Mouse (Mus musculus): ENCODE measurements at regions not wholly inside any gene's neighbourhood (a gene's known extent, or its start where the extent isn't known, plus 50 kb on each side); places are given as distances from the start of the nearest gene placed in this dataset.

- Histone ChIP-seq H3K4me3 (ENCODE audit: insufficient read depth, poor library complexity, severe bottlenecking) (no peak overlapping the region), H3K36me3 (ENCODE audit: control insufficient read depth, insufficient read depth) (no peaks in the 10 kb centered on the region), H3ac (ENCODE audit: control insufficient read depth, insufficient read length, low read depth) (no peak overlapping the region), H3K27me3 (ENCODE audit: control insufficient read depth, insufficient read depth, insufficient read length) (peaks cover 39% of the 10 kb centered on the region), H3K79me3 (ENCODE audit: low read depth) (no peaks in the 10 kb centered on the region), H3K79me2 (ENCODE audit: control insufficient read depth, insufficient read depth) (no peaks in the 10 kb centered on the region)
- no peak for TF ChIP-seq FOSL1 (IDR thresholded peaks at IDR 0.05; ENCODE audit: insufficient read depth, low read length, poor library complexity, severe bottlenecking)
- TF ChIP-seq MYOG (IDR thresholded peaks at IDR 0.05; ENCODE audit: control insufficient read depth, extremely low read depth, insufficient read length): no peak
- no peak for TF ChIP-seq MYOD1 (IDR thresholded peaks at IDR 0.05; ENCODE audit: control insufficient read depth, insufficient read length, low read depth)
- TF ChIP-seq CEBPB (IDR thresholded peaks at IDR 0.05; ENCODE audit: low read depth): no peak
- TF ChIP-seq CTCF (IDR thresholded peaks at IDR 0.05; ENCODE audit: control insufficient read depth, insufficient read depth, insufficient read length): no peak
- TF ChIP-seq MAX (IDR thresholded peaks at IDR 0.05): no peak
- TF ChIP-seq USF1 (IDR thresholded peaks at IDR 0.05; ENCODE audit: low read depth): no peak
Measured at GRCm38 (mm10) chr17:26350216-26350615, 64.4 kb upstream of the Neurl1b start.

- Histone ChIP-seq H3K36me3 (ENCODE audit: control insufficient read depth, insufficient read depth) (no peaks in the 10 kb centered on the region), H3K4me3 (ENCODE audit: insufficient read depth, poor library complexity, severe bottlenecking) (no peak overlapping the region), H3ac (ENCODE audit: control insufficient read depth, insufficient read length, low read depth) (no peak overlapping the region), H3K27me3 (ENCODE audit: control insufficient read depth, insufficient read depth, insufficient read length) (peaks cover 55% of the 10 kb centered on the region), H3K79me2 (ENCODE audit: control insufficient read depth, insufficient read depth) (no peaks in the 10 kb centered on the region), H3K79me3 (ENCODE audit: low read depth) (no peaks in the 10 kb centered on the region)
- TF ChIP-seq MAX (IDR thresholded peaks at IDR 0.05): no peak
Measured at GRCm38 (mm10) chr17:26351991-26352390, 62.6 kb upstream of the Neurl1b start.

GRCm38 (mm10) chr17:26352712-26353111 is 61.9 kb upstream of the Neurl1b start:
- Histone ChIP-seq H3K36me3 (ENCODE audit: control insufficient read depth, insufficient read depth) (no peaks in the 10 kb centered on the region), H3K4me3 (ENCODE audit: insufficient read depth, poor library complexity, severe bottlenecking) (no peak overlapping the region), H3ac (ENCODE audit: control insufficient read depth, insufficient read length, low read depth) (no peak overlapping the region), H3K79me3 (ENCODE audit: low read depth) (no peaks in the 10 kb centered on the region), H3K27me3 (ENCODE audit: control insufficient read depth, insufficient read depth, insufficient read length) (peaks cover 58% of the 10 kb centered on the region), H3K79me2 (ENCODE audit: control insufficient read depth, insufficient read depth) (no peaks in the 10 kb centered on the region)
- TF ChIP-seq CTCF (IDR thresholded peaks at IDR 0.05; ENCODE audit: control insufficient read depth, insufficient read depth, insufficient read length) (no peak), MYOD1 (IDR thresholded peaks at IDR 0.05; ENCODE audit: control insufficient read depth, insufficient read length, low read depth) (no peak), USF1 (IDR thresholded peaks at IDR 0.05; ENCODE audit: low read depth) (no peak), CEBPB (IDR thresholded peaks at IDR 0.05; ENCODE audit: low read depth) (no peak)

DNA sequence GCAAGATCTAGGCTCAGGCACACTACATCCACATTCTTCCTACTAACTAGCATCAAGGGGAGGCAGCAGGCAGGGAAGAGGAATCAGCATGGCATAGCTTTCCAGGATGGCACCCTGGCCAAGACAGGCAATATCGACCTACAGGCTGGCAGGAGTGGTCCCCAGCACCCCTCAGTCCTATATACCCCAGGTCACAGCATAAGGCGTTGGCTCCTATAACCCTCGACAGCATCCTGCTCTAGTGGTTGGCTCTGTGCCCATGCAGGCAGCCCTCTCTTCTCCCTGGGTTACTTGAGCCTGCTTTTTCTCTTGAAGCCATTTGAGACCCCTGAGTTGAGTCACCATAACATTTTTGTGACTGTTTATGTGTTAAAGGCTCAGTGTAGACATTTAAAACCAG is 60.2 kb upstream of the Neurl1b start:
- no peak overlapping the region for H3K4me3 ChIP-seq (ENCODE audit: insufficient read depth, poor library complexity, severe bottlenecking)
- no peaks in the 10 kb centered on the region for H3K79me2 ChIP-seq (ENCODE audit: control insufficient read depth, insufficient read depth)
- H3K36me3 ChIP-seq (ENCODE audit: control insufficient read depth, insufficient read depth): no peaks in the 10 kb centered on the region
- no peaks in the 10 kb centered on the region for H3K79me3 ChIP-seq (ENCODE audit: low read depth)
- peaks cover 73% of the 10 kb centered on the region for H3K27me3 ChIP-seq (ENCODE audit: control insufficient read depth, insufficient read depth, insufficient read length)
- H3ac ChIP-seq (ENCODE audit: control insufficient read depth, insufficient read length, low read depth): no peak overlapping the region
- TF ChIP-seq FOSL1 (IDR thresholded peaks at IDR 0.05; ENCODE audit: insufficient read depth, low read length, poor library complexity, severe bottlenecking) (no peak), MYOG (IDR thresholded peaks at IDR 0.05; ENCODE audit: control insufficient read depth, extremely low read depth, insufficient read length) (no peak)

DNA sequence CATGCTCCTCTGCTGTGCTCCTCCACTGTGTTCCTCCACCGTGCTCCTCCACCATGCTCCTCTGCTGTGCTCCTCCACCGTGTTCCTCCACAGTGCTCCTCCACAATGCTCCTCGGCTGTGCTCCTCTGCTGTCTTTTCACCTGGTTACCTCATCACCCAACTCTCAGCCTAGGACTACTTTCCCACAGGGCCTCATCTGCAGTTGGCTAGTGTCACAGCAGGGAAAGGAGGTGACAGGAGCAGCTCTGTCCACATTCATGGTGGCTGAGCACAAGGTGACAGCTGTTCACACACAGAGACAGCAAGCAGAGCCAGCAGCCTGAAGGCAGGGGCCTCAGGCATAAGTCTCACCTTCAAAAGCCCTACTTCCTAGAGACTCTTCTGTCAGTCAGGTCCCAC is 59.3 kb upstream of the Neurl1b start:
- peaks cover 82% of the 10 kb centered on the region for H3K27me3 ChIP-seq (ENCODE audit: control insufficient read depth, insufficient read depth, insufficient read length)
- no peak overlapping the region for H3ac ChIP-seq (ENCODE audit: control insufficient read depth, insufficient read length, low read depth)
- no peaks in the 10 kb centered on the region for H3K79me2 ChIP-seq (ENCODE audit: control insufficient read depth, insufficient read depth)
- TF ChIP-seq FOSL1 (IDR thresholded peaks at IDR 0.05; ENCODE audit: insufficient read depth, low read length, poor library complexity, severe bottlenecking) (no peak), USF1 (IDR thresholded peaks at IDR 0.05; ENCODE audit: low read depth) (no peak), CTCF (IDR thresholded peaks at IDR 0.05; ENCODE audit: control insufficient read depth, insufficient read depth, insufficient read length) (no peak), MAX (IDR thresholded peaks at IDR 0.05) (no peak), CEBPB (IDR thresholded peaks at IDR 0.05; ENCODE audit: low read depth) (no peak), MYOD1 (IDR thresholded peaks at IDR 0.05; ENCODE audit: control insufficient read depth, insufficient read length, low read depth) (no peak), MYOG (IDR thresholded peaks at IDR 0.05; ENCODE audit: control insufficient read depth, extremely low read depth, insufficient read length) (no peak)
- no peaks in the 10 kb centered on the region for H3K79me3 ChIP-seq (ENCODE audit: low read depth)
- no peak overlapping the region for H3K4me3 ChIP-seq (ENCODE audit: insufficient read depth, poor library complexity, severe bottlenecking)
- no peaks in the 10 kb centered on the region for H3K36me3 ChIP-seq (ENCODE audit: control insufficient read depth, insufficient read depth)

DNA sequence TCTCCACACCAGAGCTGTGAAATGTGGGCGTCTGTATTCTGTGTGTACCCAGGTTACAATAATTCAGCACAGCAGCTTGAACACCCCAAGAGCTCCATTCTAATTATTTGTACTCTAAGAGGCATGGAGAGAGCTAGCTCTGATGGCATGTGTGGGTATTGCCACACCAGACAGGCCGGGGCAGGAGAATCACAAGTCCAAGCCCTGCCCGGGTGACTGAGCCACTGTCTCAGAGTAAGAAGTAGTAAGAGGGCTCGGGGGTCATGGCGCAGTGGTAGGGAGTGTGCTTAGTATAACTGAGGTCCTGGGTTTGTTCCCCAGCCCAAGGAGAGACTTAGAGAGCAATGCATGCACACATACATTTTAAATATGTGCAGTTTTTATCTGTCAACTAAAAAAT is 57.7 kb upstream of the Neurl1b start:
- no peaks in the 10 kb centered on the region for H3K79me3 ChIP-seq (ENCODE audit: low read depth)
- no peak overlapping the region for H3K4me3 ChIP-seq (ENCODE audit: insufficient read depth, poor library complexity, severe bottlenecking)
- peaks cover 86% of the 10 kb centered on the region for H3K27me3 ChIP-seq (ENCODE audit: control insufficient read depth, insufficient read depth, insufficient read length)
- TF ChIP-seq USF1 (IDR thresholded peaks at IDR 0.05; ENCODE audit: low read depth) (no peak), MYOG (IDR thresholded peaks at IDR 0.05; ENCODE audit: control insufficient read depth, extremely low read depth, insufficient read length) (no peak), MYOD1 (IDR thresholded peaks at IDR 0.05; ENCODE audit: control insufficient read depth, insufficient read length, low read depth) (no peak), CEBPB (IDR thresholded peaks at IDR 0.05; ENCODE audit: low read depth) (no peak), CTCF (IDR thresholded peaks at IDR 0.05; ENCODE audit: control insufficient read depth, insufficient read depth, insufficient read length) (no peak), MAX (IDR thresholded peaks at IDR 0.05) (no peak), FOSL1 (IDR thresholded peaks at IDR 0.05; ENCODE audit: insufficient read depth, low read length, poor library complexity, severe bottlenecking) (no peak)
- no peaks in the 10 kb centered on the region for H3K36me3 ChIP-seq (ENCODE audit: control insufficient read depth, insufficient read depth)
- H3ac ChIP-seq (ENCODE audit: control insufficient read depth, insufficient read length, low read depth): no peak overlapping the region
- no peaks in the 10 kb centered on the region for H3K79me2 ChIP-seq (ENCODE audit: control insufficient read depth, insufficient read depth)
